Mouse (Mus musculus) limb, embryonic 14.5 days (tissue): ENCODE data around the gene Il1r1. TPM values are rescaled to one million over a fixed set of nuclear protein-coding genes. Genes with fewer than 3 reads are reported as not detected.

Experiments
- ATAC-seq: fragments of 200-750 bp; cut with Nextera tagmentation; 2 replicates; pipeline ENCODE4 v1.8.0; 2017; ENCODE audit warnings: low read depth, moderate number of reproducible peaks, moderate TSS enrichment; ENCODE audit not compliant: low FRiP score
- DNase-seq: peaks from one replicate; pipeline ENCODE4 v3.0.0-alpha.2; 2015; ENCODE audit warnings: low spot score
- H3K27ac ChIP-seq: fragments of 300-500 bp; sonication (generic); replicated peaks from 2 replicates; pipeline ENCODE4 v1.5.1; 2014; ENCODE audit warnings: low read depth, mild to moderate bottlenecking, low read length, moderate library complexity, mixed read lengths
- H3K27me3 ChIP-seq: fragments of 300-500 bp; sonication (generic); 2 replicates; pipeline ENCODE4 v1.6.1; 2014; ENCODE audit warnings: low read length, mixed read lengths; ENCODE audit not compliant: control insufficient read depth, insufficient read depth
- H3K36me3 ChIP-seq: fragments of 300-500 bp; sonication (generic); 2 replicates; pipeline ENCODE4 v1.6.1; 2014; ENCODE audit warnings: mild to moderate bottlenecking, low read length, moderate library complexity, mixed read lengths; ENCODE audit not compliant: control insufficient read depth, insufficient read depth
- H3K4me1 ChIP-seq: fragments of 300-500 bp; sonication (generic); 2 replicates; pipeline ENCODE4 v1.6.1; 2014; ENCODE audit warnings: antibody characterized with exemption, low read length, mixed read lengths; ENCODE audit not compliant: control insufficient read depth, insufficient read depth
- H3K4me2 ChIP-seq: fragments of 300-500 bp; sonication (generic); replicated peaks from 2 replicates; pipeline ENCODE4 v1.6.1; 2014; ENCODE audit warnings: low read depth, mild to moderate bottlenecking, low read length, moderate library complexity; ENCODE audit not compliant: severe bottlenecking
- H3K4me3 ChIP-seq: fragments of 300-500 bp; sonication (generic); replicated peaks from 2 replicates; pipeline ENCODE4 v1.5.1; 2014; ENCODE audit warnings: low read length
- H3K9ac ChIP-seq: fragments of 300-500 bp; sonication (generic); 2 replicates; pipeline ENCODE4 v1.6.1; 2014; ENCODE audit warnings: mild to moderate bottlenecking, low read depth, low read length, moderate library complexity; ENCODE audit not compliant: severe bottlenecking
- H3K9me3 ChIP-seq: fragments of 300-500 bp; sonication (generic); 2 replicates; pipeline ENCODE4 v1.6.1; 2016; ENCODE audit warnings: low read length; ENCODE audit not compliant: control insufficient read depth
- POLR2A ChIP-seq: fragments of 200-500 bp; IDR thresholded peaks from 2 replicates; pipeline ENCODE4 v1.8.0; 2012; ENCODE audit warnings: inconsistent platforms, mild to moderate bottlenecking, moderate library complexity, borderline replicate concordance; ENCODE audit not compliant: insufficient read depth, insufficient read length; ENCODE audit errors: extremely low read depth
- WGBS: fragments of 180-500 bp; shearing (Covaris S2); extraction: QIAGEN DNeasy Blood & Tissue Kit; methylation state at CpG from one replicate; pipeline ENCODE4 v1.1.7; 2014; 5-methylcytosine and 5-hydroxymethylcytosine counted together
- polyA plus RNA-seq, 2 experiments: library from polyadenylated mRNA; depleted of rRNA in 1 of 2; stranded (reverse) in 1 of 2; unstranded in 1 of 2; fragments of >200 nt; fragmentation: Nextera tagmentation in 1 of 2; extraction: Ambion mirVana in 1 of 2; gene quantifications; 2 replicates each; pipeline versions ENCODE4 v1.2.1 to v1.2.3; 2012 to 2014

The Il1r1 gene
- polyA plus RNA-seq, 2 experiments, result 6.7 to 12.0 TPM

GRCm38 (mm10) chr1:40273491-40273890 is 48.6 kb downstream of the Il1r1 start:
- DNase-seq (no peak), ATAC-seq (no peak)
- Histone ChIP-seq H3K9me3 (no peaks in the 10 kb centered on the region), H3K4me1 (peaks cover 10% of the 10 kb centered on the region), H3K36me3 (no peaks in the 10 kb centered on the region), H3K4me3 (no peak overlapping the region), H3K9ac (no peak overlapping the region), H3K4me2 (no peak overlapping the region), H3K27me3 (no peaks in the 10 kb centered on the region), H3K27ac (no peak overlapping the region)
- TF ChIP-seq POLR2A, result no peak
- WGBS, result 81% methylated on average over 1 of the region's 1 CpGs

GRCm38 (mm10) chr1:40275285-40276013 is 50.6 kb downstream of the Il1r1 start:
- DNase-seq (no peak), ATAC-seq (0 out of 2 replicates have a peak, but pooled peaks have one; percentile 15)
- no peak overlapping the region for H3K4me2 ChIP-seq
- no peaks in the 10 kb centered on the region for H3K36me3 ChIP-seq
- H3K27me3 ChIP-seq, result no peaks in the 10 kb centered on the region
- no peak overlapping the region for H3K4me3 ChIP-seq
- no peaks in the 10 kb centered on the region for H3K9me3 ChIP-seq
- peaks cover 10% of the 10 kb centered on the region for H3K4me1 ChIP-seq
- 59% methylated on average over 10 of the region's 10 CpGs for WGBS
- TF ChIP-seq POLR2A, result no peak
- no peak overlapping the region for H3K9ac ChIP-seq
- H3K27ac ChIP-seq, result no peak overlapping the region

- H3K4me3 ChIP-seq, result no peak overlapping the region
- no peak overlapping the region for H3K4me2 ChIP-seq
- no peak for DNase-seq
- H3K27ac ChIP-seq, result no peak overlapping the region
- no peaks in the 10 kb centered on the region for H3K27me3 ChIP-seq
- H3K9me3 ChIP-seq, result no peaks in the 10 kb centered on the region
- ATAC-seq, result no peak
- no peak for TF ChIP-seq POLR2A
- H3K4me1 ChIP-seq, result peaks cover 10% of the 10 kb centered on the region
- no peaks in the 10 kb centered on the region for H3K36me3 ChIP-seq
- WGBS, result 96% methylated on average over 4 of the region's 4 CpGs
- H3K9ac ChIP-seq, result no peak overlapping the region
Measured at GRCm38 (mm10) chr1:40277944-40278343, 53.1 kb downstream of the Il1r1 start.

- no peak for ATAC-seq
- Histone ChIP-seq H3K27ac (no peak overlapping the region), H3K4me1 (peaks cover 10% of the 10 kb centered on the region), H3K4me3 (no peak overlapping the region), H3K9me3 (no peaks in the 10 kb centered on the region), H3K27me3 (no peaks in the 10 kb centered on the region), H3K36me3 (no peaks in the 10 kb centered on the region), H3K4me2 (no peak overlapping the region), H3K9ac (no peak overlapping the region)
- WGBS, result 91% methylated on average over 2 of the region's 2 CpGs
- TF ChIP-seq POLR2A, result no peak
- DNase-seq, result no peak
Measured at GRCm38 (mm10) chr1:40278720-40279119, 53.8 kb downstream of the Il1r1 start.

- H3K4me2 ChIP-seq, result no peak overlapping the region
- no peaks in the 10 kb centered on the region for H3K9me3 ChIP-seq
- DNase-seq, result no peak
- H3K36me3 ChIP-seq, result no peaks in the 10 kb centered on the region
- WGBS, result 56% methylated on average over 11 of the region's 11 CpGs
- no peaks in the 10 kb centered on the region for H3K27me3 ChIP-seq
- H3K9ac ChIP-seq, result no peak overlapping the region
- no peak for TF ChIP-seq POLR2A
- no peak overlapping the region for H3K4me3 ChIP-seq
- H3K27ac ChIP-seq, result no peak overlapping the region
- peaks cover 10% of the 10 kb centered on the region for H3K4me1 ChIP-seq
- no peak for ATAC-seq
Measured at GRCm38 (mm10) chr1:40279182-40279743, 54.4 kb downstream of the Il1r1 start.
